Mouse (Mus musculus) kidney, adult 18-20 months (tissue): Measurements from ENCODE around the gene Cplx3.

Experiments used
- DNase-seq: peaks from one replicate; pipeline ENCODE4 v3.0.0; 2021

The Cplx3 gene

DNA sequence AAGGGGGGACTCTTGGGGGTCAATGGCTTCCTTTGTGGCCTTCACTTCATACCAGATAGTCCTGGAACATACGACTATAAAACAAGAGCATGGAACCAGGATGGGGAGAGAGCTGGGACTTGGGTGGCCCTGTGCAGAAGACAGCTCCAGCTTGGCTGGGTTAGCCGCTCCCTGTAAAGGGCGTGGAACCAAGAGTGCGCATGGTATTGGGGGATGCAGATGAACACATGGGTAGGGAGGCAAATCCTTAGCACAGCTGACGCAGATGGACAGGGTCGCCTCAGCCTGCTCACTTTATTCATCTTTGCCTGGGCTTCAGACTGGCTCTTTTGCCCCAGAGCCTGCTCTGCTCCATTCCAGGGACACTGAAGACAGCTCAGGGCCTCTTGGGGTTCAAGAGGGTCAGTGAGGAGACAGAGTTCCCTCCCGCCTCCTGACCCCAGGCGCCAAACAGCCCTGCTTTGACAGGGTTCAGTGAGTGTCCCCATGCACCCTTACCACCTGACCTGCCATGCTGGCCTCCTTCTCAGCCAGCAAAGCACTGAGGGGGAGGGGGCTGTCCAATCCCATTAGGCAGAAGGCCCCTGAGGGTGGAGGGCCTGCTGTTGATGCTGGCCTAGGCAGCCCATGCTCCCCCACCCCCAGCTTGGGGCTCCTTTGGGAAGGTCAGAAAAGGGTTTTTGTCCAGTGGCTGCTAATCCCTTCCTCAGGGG is 7.1 kb downstream of the Cplx3 start:
- peak; percentile 55 for DNase-seq

- DNase-seq = no peak
Measured at GRCm38 (mm10) chr9:57597929-57598382, 8.1 kb downstream of the Cplx3 start.

- DNase-seq = no peak
Measured at GRCm38 (mm10) chr9:57597265-57597664, 8.8 kb downstream of the Cplx3 start.

- no peak for DNase-seq
Measured at GRCm38 (mm10) chr9:57594174-57594509, 11.9 kb downstream of the Cplx3 start.

GRCm38 (mm10) chr9:57593454-57594173 is 12.5 kb downstream of the Cplx3 start:
- peak; percentile 80 for DNase-seq

DNA sequence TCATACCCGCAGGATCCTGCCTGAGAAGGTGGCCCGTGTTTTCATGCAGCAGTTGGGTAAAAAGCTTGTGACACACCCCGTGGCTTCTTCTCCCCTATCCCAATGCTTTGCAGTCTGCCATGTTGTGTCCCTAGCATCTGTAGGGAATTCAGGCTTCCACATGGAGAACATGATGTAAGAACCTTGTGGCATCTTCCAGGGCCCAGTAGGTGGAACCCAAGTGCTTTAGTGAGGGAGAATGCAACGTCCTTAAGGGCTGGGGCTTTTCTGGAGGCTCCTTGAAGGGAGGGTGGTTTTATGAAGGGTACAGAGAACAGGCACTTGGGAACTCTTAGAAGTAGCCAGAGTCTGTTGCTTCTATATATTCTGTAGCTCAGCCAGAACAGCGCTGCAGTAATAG is 15.4 kb downstream of the Cplx3 start:
- DNase-seq = no peak

GRCm38 (mm10) chr9:57589224-57590126 is 16.6 kb downstream of the Cplx3 start, which contains the start of gene Ulk3:
Gene Ulk3, plus strand, starts transcription at chr9:57589452.
- DNase-seq = peak; percentile 89

- DNase-seq = no peak
Measured at GRCm38 (mm10) chr9:57584991-57585390, 21.1 kb downstream of the Cplx3 start.

GRCm38 (mm10) chr9:57577144-57577849 is 28.8 kb downstream of the Cplx3 start:
- no peak for DNase-seq

DNA sequence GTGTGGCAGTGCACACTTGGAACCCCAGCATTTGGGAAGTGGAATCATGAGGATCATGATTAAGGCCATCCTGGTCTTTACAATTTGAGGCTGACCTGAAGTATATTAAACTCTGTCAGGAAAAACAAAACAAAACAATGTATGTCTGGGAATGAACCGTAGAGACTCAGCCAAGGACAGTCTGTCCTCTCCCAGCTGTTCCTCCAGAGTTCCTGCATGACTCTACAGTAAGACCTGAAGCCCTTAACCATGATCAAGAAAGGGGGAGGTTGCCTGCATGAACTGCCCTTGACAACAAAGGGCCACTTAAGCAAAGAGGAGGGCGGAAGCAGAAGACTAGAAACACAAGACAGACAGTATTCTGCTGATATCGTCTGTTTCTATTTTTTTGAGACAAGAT is 30.5 kb downstream of the Cplx3 start:
- DNase-seq = no peak

DNA sequence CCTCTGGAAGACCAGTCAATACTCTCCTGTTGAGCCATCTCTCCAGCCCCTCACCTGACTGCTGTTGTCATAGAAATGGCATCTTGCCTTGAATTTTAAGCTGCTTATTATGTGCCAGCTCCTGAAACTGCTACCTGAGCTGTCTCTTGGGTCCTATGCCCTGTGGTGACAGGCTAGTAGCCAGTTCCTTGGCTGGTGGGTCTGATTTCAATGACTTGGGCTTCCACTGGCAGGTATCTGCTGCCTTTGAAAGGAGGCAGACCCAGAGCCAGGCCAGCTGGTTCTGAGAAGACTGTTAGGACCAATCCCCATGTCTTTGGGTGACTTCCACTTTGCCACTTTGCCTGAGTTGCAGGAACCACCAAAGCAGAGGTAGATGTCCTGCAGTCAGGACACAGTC is 31.7 kb downstream of the Cplx3 start:
- DNase-seq = no peak

GRCm38 (mm10) chr9:57568500-57568899 is 37.6 kb downstream of the Cplx3 start:
- DNase-seq = peak; percentile 55

GRCm38 (mm10) chr9:57566846-57567245 is 39.2 kb downstream of the Cplx3 start:
- peak; percentile 73 for DNase-seq

- peak; percentile 33 for DNase-seq
Measured at GRCm38 (mm10) chr9:57565741-57566221, 40.3 kb downstream of the Cplx3 start.

DNA sequence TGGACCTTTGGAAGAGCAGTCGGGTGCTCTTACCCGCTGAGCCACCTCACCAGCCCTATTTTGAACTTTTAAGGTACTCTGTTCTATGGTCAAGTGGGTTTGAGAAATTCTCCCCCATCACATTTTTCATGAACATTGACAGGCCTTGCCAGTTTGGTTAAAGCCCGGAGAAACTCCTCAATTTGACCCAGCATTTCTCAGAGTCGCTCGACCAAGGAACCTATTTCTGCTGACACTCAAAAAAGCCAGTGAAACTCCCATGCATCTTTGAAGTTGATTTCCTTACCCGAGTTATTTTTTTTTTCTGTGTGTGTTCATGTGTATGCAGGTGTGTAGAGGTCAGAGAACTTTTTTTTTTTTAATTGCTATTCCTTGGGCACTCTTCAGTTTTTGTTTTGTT is 41.5 kb downstream of the Cplx3 start:
- DNase-seq = no peak

DNA sequence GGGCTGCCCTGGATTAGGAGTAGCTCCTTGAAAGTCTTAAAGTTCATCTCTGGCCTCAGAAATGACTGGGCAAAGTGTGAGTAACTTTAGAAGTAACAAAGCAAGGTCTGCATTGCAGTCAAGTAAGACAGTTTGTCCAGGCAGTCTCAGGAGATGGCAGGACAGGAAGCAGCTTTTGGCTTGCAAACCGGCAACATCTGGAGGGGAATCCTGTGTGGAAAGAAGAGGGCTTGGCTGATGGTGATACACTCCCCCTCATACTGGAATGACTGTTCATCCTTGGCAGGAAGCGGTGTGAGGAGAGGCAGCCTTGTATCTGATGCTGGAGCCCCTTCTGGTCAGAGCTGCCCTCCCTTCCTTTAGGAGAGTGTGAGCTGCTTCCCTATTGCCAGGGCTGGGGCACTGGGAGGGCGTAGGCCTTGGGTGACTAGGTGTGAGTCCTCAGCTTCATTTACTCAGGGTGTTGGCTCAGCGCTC is 43.1 kb downstream of the Cplx3 start:
- peak; percentile 47 for DNase-seq

- peak; percentile 66 for DNase-seq
Measured at GRCm38 (mm10) chr9:57561711-57562099, 44.4 kb downstream of the Cplx3 start.

- DNase-seq = peak; percentile 98
Measured at GRCm38 (mm10) chr9:57560861-57561710, 45.0 kb downstream of the Cplx3 start, which contains the start of gene Scamp2. Gene Scamp2, plus strand, starts transcription at chr9:57560943.

- DNase-seq = no peak
Measured at GRCm38 (mm10) chr9:57560263-57560662, 45.8 kb downstream of the Cplx3 start.

DNA sequence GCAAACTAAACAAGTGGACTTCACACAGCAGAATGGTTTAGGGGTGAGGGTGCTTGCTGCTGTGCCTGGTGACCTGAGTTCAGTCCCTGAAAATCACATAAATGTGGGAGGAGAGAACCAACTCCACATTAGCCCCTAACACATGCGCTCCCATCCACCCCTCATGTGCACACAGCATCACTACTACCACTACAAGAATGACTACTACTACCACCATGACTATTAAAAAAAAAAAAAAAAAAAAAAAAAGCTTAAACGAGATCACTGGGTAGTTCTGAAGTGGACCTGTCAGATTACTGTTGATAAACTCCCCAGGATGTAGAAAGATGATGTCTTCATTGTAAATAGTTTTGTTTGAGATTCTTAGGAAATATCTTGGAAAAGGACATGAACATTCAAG is 46.5 kb downstream of the Cplx3 start:
- DNase-seq = no peak

- no peak for DNase-seq
Measured at GRCm38 (mm10) chr9:57558625-57559024, 47.5 kb downstream of the Cplx3 start.
